In genomic region chr4:107974527-107974926, GRCm38 (mm10) we compare ENCODE assay signal across 25 mouse cellular contexts. TPM values are rescaled to one million over a fixed set of nuclear protein-coding genes. Genes with fewer than 3 reads are reported as not detected.
DNase-seq lines count a peak whose midpoint lies in the region; ATAC-seq and TF ChIP-seq lines count a peak whose summit lies in the region.
"Had no signal": no experiment of that assay in that cellular context is flagged by ENCODE, and none has a peak within 500 bp of the region (broad histone marks: within the 10 kb centered on the region; RNA-seq: fewer than 3 reads in every experiment).

No protein-coding gene starts in this region.

- DNase-seq in frontal cortex, postnatal 25 days (ENCODE audit: low spot score in 2 of 2), result no peak
- peak; percentile 66 for DNase-seq in hindbrain, postnatal 0 days (ENCODE audit: low spot score)
- peak; percentile 28 for DNase-seq in thymus, postnatal 4 days
- DNase-seq in thymus, adult 2 months, result no peak
- DNase-seq: adrenal gland, adult 8-10 months; cerebellum, adult 9-10 months; heart, adult 2 months; heart, postnatal 14 days; kidney, adult 11 months; kidney, postnatal 4 days; liver, embryonic 13.5 days; lung, adult 2 months; lung, postnatal 14 days; right cerebral cortex, postnatal 25 days; spleen, adult 18-20 months had no signal

- H3K4me1 ChIP-seq in hindbrain, postnatal 0 days (ENCODE audit: insufficient read depth, low read length), result peaks cover 3% of the 10 kb centered on the region; the same call in 1 of the 2 replicates
- H3K4me1 ChIP-seq in hindbrain, embryonic 12.5 days, result no peaks in the 10 kb centered on the region
- no peaks in the 10 kb centered on the region for H3K4me1 ChIP-seq in thymus, adult 2 months (replicated peaks; ENCODE audit: control insufficient read depth, insufficient read depth, low read length)
- H3K4me1 ChIP-seq: liver, embryonic 13.5 days; midbrain, embryonic 12.5 days; neural tube, embryonic 12.5 days had no signal

- H3K36me3 ChIP-seq in hindbrain, postnatal 0 days (ENCODE audit: insufficient read depth, low read length), result no peaks in the 10 kb centered on the region
- no peaks in the 10 kb centered on the region for H3K36me3 ChIP-seq in hindbrain, embryonic 12.5 days
- H3K36me3 ChIP-seq in thymus, adult 2 months (ENCODE audit: control insufficient read depth, insufficient read depth, low read length), result no peaks in the 10 kb centered on the region
- H3K36me3 ChIP-seq: heart, embryonic 13.5 days; kidney, embryonic 15.5 days; liver, embryonic 13.5 days; midbrain, embryonic 12.5 days; neural tube, embryonic 12.5 days had no signal

- no peak overlapping the region for H3K4me2 ChIP-seq in hindbrain, postnatal 0 days (ENCODE audit: low read depth, low read length)
- no peak overlapping the region for H3K4me2 ChIP-seq in hindbrain, embryonic 12.5 days (replicated peaks)
- H3K4me2 ChIP-seq: heart, embryonic 13.5 days; kidney, embryonic 15.5 days; liver, embryonic 13.5 days; midbrain, embryonic 12.5 days; neural tube, embryonic 12.5 days had no signal

- 0 out of 2 replicates have a peak, but pooled peaks have one; percentile 69 for ATAC-seq in frontal cortex, adult (ENCODE audit: low TSS enrichment)
- peak; percentile 43; the same call in 1 of the 2 replicates for ATAC-seq in hindbrain, postnatal 0 days
- no peak for ATAC-seq in hindbrain, embryonic 12.5 days (ENCODE audit: low FRiP score)
- no peak for ATAC-seq in granulocyte monocyte progenitor cell, adult 5-6 weeks (replicated peaks; ENCODE audit: poor library complexity, severe bottlenecking)
- ATAC-seq: activated CD4-positive, CD25-positive, alpha-beta regulatory T cell, adult 4 months had no signal

- no peak overlapping the region for H3K4me3 ChIP-seq in hindbrain, postnatal 0 days (ENCODE audit: low read length)
- H3K4me3 ChIP-seq in hindbrain, embryonic 12.5 days, result no peak overlapping the region
- H3K4me3 ChIP-seq in thymus, adult 2 months (ENCODE audit: control insufficient read depth, insufficient read depth, low read length), result no peak overlapping the region
- H3K4me3 ChIP-seq: heart, adult 2 months; heart, embryonic 13.5 days; kidney, embryonic 15.5 days; liver, embryonic 13.5 days; midbrain, embryonic 12.5 days; neural tube, embryonic 12.5 days had no signal

- 0 out of 2 replicates have a peak overlapping the region, but pooled peaks have one; percentile 22 for H3K27ac ChIP-seq in hindbrain, postnatal 0 days
- H3K27ac ChIP-seq in hindbrain, embryonic 12.5 days, result no peak overlapping the region
- no peak overlapping the region for H3K27ac ChIP-seq in thymus, adult 2 months (ENCODE audit: control insufficient read depth, insufficient read depth, low read length)
- H3K27ac ChIP-seq: heart, adult 2 months; heart, embryonic 13.5 days; kidney, embryonic 15.5 days; liver, embryonic 13.5 days; midbrain, embryonic 12.5 days; neural tube, embryonic 12.5 days had no signal

- no peak for TF ChIP-seq POLR2A in thymus, adult 2 months (IDR thresholded peaks at IDR 0.05; ENCODE audit: control insufficient read depth, extremely low read depth, insufficient read depth, low read length, poor library complexity)

- no peak for TF ChIP-seq CTCF in hindbrain, postnatal 0 days (IDR thresholded peaks at IDR 0.05; ENCODE audit: low read depth)
- TF ChIP-seq CTCF in thymus, adult 2 months (IDR thresholded peaks at IDR 0.05; ENCODE audit: borderline replicate concordance, control insufficient read depth, extremely low read depth, insufficient read depth, low read length, poor library complexity), result no peak

- 56% methylated on average over 11 of the region's 11 CpGs for WGBS in hindbrain, postnatal 0 days
- WGBS in hindbrain, embryonic 12.5 days, result 73% methylated on average over 11 of the region's 11 CpGs
- 70% methylated on average over 11 of the region's 11 CpGs for WGBS in thymus, adult 2 months

- no peak overlapping the region for H3K9ac ChIP-seq in hindbrain, postnatal 0 days (replicated peaks; ENCODE audit: low read length)
- H3K9ac ChIP-seq in hindbrain, embryonic 12.5 days, result no peak overlapping the region
- H3K9ac ChIP-seq: heart, embryonic 13.5 days; kidney, embryonic 15.5 days; liver, embryonic 13.5 days; midbrain, embryonic 12.5 days; neural tube, embryonic 12.5 days had no signal

- no peaks in the 10 kb centered on the region for H3K27me3 ChIP-seq in hindbrain, postnatal 0 days (ENCODE audit: insufficient read depth, low read length)
- H3K27me3 ChIP-seq in hindbrain, embryonic 12.5 days, result no peaks in the 10 kb centered on the region
- H3K27me3 ChIP-seq in thymus, adult 2 months (ENCODE audit: control insufficient read depth, insufficient read depth, low read length), result no peaks in the 10 kb centered on the region
- H3K27me3 ChIP-seq: kidney, embryonic 15.5 days; liver, embryonic 13.5 days; neural tube, embryonic 12.5 days had no signal

- no peaks in the 10 kb centered on the region for H3K9me3 ChIP-seq in hindbrain, postnatal 0 days (ENCODE audit: low read length)
- H3K9me3 ChIP-seq in hindbrain, embryonic 12.5 days (replicated peaks), result no peaks in the 10 kb centered on the region
- H3K9me3 ChIP-seq: heart, embryonic 13.5 days; kidney, embryonic 15.5 days; liver, embryonic 13.5 days; midbrain, embryonic 12.5 days; neural tube, embryonic 12.5 days had no signal

RNA-seq across cellular contexts. Expression of gene Slc1a7, which starts 6.4 kb away (rescaled TPM):
- total RNA-seq in hindbrain, postnatal 0 days (2014; rRNA removed), result 0.25 TPM in 1 of 2 replicates, not detected in the other
- 0.05 and 0.09 TPM in 2 replicates for polyA plus RNA-seq in hindbrain, postnatal 0 days (2015; fragmentation: Nextera tagmentation; extraction: Ambion mirVana)
- polyA plus RNA-seq in hindbrain, embryonic 12.5 days (2016; fragmentation: Nextera tagmentation; extraction: Ambion mirVana), result 0.08 TPM in 1 of 2 replicates, not detected in the other
- polyA plus RNA-seq in thymus, adult 2 months (2012; rRNA removed), result 0.18 and 0.23 TPM in 2 replicates
- not detected in 2 replicates for total RNA-seq in granulocyte monocyte progenitor cell, adult 5-6 weeks (2014; fragmentation: Nextera tagmentation)
- total RNA-seq in granulocyte monocyte progenitor cell, adult 5-6 weeks (2017), result not detected in 2 replicates
- total RNA-seq: common myeloid progenitor, adult 5-6 weeks; megakaryocyte progenitor cell, adult 5-6 weeks had no signal
- polyA plus RNA-seq: heart, embryonic 13.5 days; kidney, embryonic 15.5 days; liver, embryonic 13.5 days; midbrain, embryonic 12.5 days; neural tube, embryonic 12.5 days had no signal

RNA-seq across cellular contexts. Expression of gene Cpt2, which starts 51.1 kb away (rescaled TPM):
- 17.4 and 19.2 TPM in 2 replicates for total RNA-seq in hindbrain, postnatal 0 days (2014; rRNA removed)
- 13.8 TPM in 2 replicates for polyA plus RNA-seq in hindbrain, postnatal 0 days (2015; fragmentation: Nextera tagmentation; extraction: Ambion mirVana)
- 26.5 and 28.1 TPM in 2 replicates for polyA plus RNA-seq in hindbrain, embryonic 12.5 days (2016; fragmentation: Nextera tagmentation; extraction: Ambion mirVana)
- polyA plus RNA-seq in thymus, adult 2 months (2012; rRNA removed), result 46.6 and 75.0 TPM in 2 replicates
- total RNA-seq in granulocyte monocyte progenitor cell, adult 5-6 weeks (2014; fragmentation: Nextera tagmentation), result 25.6 and 32.1 TPM in 2 replicates
- 18.3 and 33.1 TPM in 2 replicates for total RNA-seq in granulocyte monocyte progenitor cell, adult 5-6 weeks (2017)

Comparison
In these comparisons a context has a peak if more than half of its experiments do, and no peak if none do; other contexts are left out.
1. ATAC-seq: peak in frontal cortex, adult (single experiment) and hindbrain, postnatal 0 days (single experiment); none in hindbrain, embryonic 12.5 days (single experiment) and granulocyte monocyte progenitor cell, adult 5-6 weeks (single experiment).
2. DNase-seq: peak in hindbrain, postnatal 0 days (single experiment) and thymus, postnatal 4 days (single experiment); none in frontal cortex, postnatal 25 days (0 of 2) and thymus, adult 2 months (single experiment).